Mouse (Mus musculus) retina, postnatal 7 days (tissue): ENCODE measurements around the gene Mettl8.

ENCODE experiments used
- DNase-seq: peaks from one replicate; pipeline ENCODE4 v3.0.0-alpha.2; 2012; ENCODE audit warnings: low read depth, low spot score

The Mettl8 gene

DNA sequence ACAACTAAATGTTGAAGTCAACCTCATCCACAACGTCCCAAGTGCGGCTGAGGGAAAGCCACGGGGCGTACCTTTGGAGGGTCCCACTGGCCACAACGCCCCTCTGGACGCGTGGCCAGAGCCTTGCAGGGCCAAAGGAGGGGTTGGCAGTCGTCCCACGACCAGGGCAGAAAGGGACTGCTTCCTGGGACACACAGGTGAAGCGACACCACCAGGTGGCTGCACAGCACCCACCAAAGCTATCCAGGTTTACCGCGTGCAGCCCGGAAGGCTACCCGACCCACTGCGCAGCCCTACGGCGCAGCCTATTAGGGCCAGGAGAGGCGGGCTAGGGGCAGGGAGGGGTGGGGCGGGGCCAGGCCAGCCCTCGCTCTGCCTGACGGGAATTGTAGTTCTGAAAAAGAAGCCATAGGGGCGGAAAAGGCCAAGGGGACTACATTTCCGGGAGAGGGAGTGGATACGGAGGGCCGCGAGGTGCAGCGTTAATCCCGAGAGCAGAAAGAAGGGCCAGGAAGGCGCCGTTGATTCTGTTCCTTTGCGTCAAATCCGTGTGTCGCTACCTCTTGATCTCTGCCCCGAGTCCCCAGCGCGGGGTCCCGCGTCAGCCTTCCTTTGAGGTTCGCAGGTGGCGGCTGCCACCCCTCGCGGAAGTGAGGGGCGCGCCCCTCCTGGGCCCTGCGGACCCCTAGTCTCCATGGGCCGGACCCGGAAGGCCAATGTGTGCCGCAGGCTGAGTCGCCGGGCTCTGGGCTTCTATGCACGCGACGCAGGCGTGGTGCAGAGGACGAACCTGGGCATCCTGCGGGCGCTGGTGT lies at the start of gene Mettl8, which contains the start of gene Dcaf17:
Gene Mettl8, minus strand, starts transcription at position 284 of the 815 bp plus-strand sequence.
Gene Dcaf17, plus strand, starts transcription at position 29 of the 815 bp plus-strand sequence.
- DNase-seq = peak; percentile 95

DNA sequence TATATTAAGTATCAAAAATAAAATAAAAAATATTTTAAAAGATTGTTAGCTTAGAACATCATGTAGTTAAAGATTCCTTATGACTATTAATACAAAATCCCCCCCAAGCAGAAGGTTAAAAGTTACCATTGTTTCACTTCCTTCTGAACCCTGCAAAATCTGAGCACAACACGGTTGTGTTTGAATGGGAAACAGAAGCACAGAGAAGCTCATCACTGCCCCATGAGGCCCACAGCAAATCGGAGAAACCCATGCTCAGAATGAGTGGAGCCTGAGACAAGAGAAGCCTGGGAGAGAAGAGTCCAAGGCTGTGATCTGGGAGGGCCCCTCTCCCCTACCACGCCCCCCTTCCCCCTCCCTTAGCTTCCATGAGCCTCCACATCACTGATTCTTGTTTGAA lies 49.3 kb upstream of the Mettl8 start:
- DNase-seq = no peak

DNA sequence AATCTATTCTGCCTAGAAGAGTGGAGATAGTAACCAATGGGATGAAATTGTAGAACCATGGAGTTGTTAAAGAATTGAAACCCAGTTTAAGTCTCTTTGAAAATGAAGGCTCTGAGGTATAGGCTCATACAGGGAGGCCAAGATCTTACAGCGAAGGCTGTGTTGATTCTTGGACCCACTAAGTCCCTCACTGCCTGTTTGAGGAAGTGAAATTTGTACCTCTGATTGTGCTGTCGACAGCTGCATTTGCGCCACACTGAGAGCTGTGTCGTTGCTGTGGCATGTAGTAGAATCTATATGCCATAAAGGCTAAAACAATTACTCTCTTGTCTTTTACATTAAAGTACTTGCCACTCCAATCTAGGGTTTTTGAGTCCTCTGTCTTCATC lies 47.9 kb upstream of the Mettl8 start:
- DNase-seq = no peak

DNA sequence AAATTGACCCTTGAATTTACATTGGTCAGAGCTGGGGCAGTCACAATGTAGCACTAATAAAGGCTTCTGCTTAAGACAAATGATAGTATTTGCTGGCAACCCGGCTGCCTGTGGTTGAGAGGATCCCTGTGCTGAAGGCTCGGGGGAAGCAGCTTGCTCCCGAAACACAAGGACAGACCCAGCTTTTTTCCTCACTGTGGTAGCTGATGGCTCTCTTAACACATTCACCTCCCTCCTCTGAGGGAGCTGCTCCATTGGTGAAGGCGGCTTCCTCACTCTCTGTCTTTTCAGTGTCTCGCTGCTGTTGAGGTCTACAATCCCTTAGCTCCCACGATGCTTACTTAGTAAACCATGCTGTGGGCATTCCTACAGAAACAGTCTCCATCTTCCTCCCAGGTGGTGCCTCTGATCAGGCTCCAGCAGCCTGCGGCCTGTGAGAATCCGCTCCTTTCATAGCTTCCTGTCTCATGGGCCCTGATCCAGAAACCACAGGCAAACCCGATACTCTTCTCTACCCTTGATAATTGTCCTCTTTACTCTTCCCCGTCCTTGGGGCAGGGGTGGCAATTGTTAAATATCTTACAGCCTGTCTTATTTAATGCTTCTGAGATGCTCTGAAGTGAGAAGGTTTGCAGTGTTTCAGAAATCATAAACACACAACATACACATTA lies 47.4 kb upstream of the Mettl8 start:
- no peak for DNase-seq

DNA sequence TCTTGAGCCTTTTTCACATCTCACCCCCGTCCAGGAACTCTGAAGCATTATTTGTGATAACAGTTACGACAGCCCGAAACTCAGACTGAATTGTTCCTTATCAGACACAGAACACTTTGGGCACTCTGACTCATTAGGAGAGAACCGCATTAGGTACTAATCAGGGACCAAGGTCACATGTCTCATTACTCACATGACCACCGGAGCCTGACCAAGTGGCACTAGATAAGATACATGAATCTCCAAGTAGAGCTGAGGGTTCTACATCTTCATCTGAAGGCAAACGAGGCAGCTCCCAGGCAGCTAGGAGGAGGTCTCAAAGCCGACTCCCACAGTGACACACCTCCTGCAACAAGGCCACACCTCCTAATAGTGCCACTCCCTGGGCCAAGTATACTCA lies 40.8 kb upstream of the Mettl8 start:
- DNase-seq = no peak

DNA sequence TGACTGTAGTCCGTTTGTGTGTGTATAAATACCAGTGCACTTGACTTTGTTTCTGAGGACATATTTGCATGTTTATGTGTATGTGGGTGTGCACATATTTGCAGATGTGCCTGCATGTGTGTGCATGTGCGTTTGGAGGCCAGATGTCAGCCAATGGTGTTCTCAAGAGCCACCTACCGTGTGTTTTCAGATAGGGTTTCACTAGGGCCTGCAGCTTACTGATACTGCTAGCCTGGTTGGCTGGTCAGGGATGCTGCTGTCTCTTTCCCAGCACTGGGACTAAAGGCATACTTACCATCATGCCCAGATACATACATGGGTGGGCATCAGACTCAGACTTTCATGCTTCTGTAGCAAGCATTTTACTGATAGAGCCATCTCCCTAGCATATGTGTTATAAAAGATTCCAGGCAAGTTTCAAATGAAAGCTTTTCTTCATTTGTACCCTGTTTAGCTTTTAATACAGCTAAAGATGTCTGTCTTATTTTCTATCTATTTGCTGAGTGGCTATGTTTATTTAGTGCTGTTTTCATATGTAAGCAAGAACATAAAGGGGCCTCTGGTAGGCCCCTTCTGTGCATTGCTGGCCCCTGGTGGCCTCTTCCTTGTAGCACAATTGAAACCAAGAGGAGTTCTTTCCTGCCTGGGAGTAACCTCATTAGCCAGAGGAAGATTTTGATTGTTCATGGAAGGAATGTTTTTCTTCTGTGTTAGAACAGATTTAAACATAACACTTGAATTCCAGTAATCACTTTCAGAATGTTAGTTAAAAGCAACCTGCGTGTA lies 35.5 kb upstream of the Mettl8 start:
- no peak for DNase-seq

DNA sequence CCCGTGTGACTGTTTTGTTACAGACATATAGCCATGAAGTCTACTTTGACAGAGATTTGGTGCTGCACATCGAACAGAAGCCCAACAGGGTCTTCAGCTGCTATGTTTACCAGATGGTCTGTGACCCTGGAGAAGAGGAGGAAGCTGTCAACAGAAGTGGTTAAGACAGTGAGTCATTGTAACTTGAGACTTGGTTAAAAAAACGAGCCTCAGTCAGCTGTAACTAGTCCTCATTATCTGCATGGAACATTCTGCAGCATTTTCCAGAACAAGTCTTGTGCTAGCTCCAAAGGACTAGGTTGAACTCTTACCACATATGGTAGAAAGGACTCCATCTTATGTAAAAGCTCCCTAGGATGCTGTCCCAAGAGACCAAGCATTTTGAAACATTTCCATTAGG lies 34.4 kb upstream of the Mettl8 start:
- DNase-seq = no peak

DNA sequence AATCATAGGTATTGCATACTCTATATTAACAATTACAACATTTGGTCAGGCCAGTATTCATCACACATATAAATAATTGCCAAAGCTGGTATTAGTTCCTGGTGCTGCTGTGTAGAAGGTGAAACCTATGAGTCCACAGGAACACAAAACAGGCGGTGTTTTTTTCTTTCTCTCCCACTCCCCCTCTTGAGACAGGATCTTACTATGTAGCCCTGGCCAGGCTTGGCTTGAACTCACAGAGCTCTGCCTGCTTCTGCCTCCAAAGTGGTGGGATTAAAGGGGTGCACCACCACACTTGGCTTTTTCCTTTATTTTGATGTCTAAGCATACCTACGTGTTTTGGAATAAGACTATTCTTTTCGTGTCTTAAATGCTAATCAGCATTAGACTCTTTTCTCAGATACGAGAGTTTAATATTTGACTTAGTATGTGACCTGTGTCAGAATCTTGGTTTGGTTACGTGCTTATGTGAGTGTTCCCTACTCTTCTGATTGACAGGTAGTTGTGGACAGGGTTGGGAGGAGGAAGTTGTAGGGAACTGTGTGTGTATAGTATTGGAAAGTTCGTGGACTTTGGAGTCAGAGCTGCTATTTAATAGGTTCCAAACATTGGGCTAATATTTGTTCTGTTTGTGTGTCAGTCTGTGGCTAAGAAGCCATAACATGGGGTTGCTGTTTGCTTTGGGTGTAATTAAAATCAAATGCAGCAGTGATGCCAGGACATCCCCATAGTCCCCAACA lies 28.2 kb upstream of the Mettl8 start:
- DNase-seq = no peak

DNA sequence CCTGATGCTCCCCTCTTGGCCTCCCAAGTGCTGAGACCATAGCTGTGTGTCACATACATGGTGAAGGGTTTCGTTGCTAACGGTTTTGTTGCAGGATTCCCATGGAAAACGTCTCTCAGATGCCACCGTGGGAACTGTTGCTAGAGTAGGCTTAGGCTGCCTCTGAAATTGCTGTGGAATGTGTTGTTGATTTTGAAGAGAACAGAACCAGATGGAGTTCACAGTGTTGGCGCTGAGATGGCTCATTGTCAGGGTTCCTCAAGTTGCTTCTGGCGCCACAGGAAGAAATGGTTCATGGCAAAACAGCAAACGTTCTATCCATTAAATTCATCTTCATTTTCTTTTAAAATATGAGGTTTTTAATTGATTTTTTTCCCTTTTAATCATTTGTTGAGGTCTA lies 27.0 kb upstream of the Mettl8 start:
- no peak for DNase-seq

DNA sequence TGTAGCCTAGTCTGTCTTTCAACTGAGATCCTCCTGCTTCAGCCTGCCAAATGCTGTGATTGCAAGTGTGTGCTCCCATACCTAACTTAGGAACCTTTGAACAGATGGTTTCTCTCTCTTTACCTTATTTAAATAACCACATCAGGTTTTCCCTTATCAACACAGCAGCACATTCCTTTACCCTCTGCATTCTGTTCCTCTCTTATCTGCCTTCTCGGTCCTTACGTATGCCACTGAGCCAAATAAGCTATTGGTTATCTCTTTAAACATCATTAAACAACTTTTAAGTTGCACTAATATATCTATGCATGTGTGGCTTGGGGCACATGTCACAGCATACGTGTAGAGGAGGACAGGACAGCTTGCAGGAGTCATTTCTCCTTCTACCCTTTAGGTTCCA lies 18.4 kb upstream of the Mettl8 start:
- DNase-seq = no peak

DNA sequence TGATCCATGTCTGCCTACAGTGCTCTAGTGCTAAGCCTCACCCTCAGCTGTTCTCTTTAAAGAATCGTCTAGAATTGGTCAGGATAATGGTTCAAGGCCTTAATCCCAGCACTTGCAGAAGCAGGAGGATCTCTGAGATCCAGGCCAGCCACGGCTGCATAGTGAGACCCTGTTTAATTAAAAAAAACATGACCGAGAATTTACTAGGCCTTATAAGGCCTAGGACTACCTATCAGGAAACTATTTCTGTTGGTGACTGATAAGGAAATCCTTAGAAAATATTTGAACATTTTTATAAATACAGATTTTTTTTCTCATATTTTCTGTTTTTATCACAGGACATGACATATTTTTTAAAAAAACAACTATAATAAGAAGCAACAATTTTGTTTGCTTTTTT lies 17.9 kb upstream of the Mettl8 start:
- DNase-seq = no peak

DNA sequence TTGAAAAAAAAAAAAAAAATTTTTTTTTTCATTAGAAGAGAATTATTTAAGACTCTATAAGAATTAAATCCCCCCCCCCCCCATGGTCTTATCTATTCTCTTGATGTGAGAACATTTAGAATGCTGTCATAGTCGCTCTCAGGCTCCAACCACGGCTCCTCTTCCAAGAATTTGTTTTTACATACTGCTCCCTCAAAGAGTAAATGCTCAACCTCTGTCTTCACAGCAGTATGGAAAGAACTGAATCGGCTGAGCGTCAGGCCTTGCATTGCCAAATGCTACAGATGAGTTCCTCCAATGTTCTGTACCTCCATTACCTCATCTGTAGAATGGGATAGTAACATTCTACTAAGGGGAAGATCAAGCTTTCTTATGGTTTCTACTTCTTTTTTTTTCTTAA lies 16.2 kb upstream of the Mettl8 start:
- DNase-seq = no peak

DNA sequence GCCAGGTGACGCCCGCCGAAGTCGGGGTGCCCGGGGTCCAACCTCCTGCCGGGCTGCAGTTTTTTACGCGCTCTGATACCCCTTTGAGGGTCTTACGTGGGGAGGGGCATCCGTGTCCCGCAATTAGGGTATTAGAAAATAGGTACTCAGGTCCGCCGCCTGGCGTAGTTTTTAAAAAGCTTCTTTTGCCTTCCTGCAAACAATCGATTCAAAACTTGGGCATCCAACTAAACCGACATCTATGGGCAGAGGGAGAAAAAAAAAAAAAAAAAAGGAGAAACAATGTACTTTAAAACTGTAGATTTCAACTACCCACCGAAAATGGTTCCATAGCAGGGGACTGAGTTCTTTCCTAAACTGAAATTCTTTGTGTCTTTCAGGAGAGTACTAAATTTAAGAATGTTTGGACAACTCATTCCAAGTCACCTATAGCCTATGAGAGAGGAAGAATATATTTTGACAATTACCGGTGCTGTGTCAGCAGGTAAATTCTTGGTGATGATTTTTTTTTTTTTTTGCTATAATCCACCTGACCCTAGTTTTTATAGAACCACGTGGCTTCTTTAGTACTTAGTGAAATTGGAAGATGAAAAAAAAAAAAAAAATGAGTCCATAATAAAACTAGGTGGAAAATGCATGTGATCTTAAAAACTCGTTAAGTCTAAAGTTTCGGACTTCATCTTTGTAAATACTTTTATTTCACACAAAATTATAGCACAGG lies 892 bp upstream of the Mettl8 start:
- DNase-seq = no peak

DNA sequence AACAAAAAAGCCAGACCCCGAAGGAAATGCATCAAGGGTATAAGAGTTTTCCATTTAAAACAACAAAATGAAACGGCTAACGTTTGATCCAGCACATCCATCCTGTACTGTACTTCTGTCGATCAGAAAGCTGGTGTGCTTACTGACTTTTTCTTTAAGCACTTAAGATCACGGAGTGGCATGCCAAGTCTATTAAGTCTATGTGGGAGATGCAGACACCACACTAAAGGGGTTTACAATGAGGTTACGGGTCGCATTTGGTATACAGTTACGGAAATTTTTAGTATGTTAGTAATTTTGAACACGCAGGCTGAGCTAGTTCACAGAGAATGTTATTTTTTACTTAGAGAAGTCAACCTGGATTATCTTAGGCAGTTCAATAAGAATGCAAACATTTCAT lies 667 bp downstream of the Mettl8 start:
- no peak for DNase-seq

DNA sequence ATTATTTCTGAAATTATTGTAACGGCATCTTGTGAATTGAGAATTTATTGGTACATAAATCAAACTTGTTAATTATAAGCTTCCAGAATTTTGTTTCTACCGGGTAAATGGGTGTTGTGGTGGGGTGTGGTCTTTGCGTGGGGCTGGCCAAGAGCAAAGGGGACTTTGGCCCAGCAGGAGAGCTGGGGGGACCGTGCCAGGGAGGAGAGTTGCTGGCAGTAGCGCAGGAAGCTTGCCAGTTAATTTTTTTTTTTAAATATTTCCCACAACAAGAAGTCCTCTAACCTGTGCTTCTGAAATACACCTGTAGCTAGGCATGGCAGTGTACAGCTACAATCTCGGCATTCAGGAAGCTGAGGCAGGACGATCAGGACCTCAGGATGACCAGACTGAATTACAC lies 4.9 kb downstream of the Mettl8 start:
- DNase-seq = no peak

DNA sequence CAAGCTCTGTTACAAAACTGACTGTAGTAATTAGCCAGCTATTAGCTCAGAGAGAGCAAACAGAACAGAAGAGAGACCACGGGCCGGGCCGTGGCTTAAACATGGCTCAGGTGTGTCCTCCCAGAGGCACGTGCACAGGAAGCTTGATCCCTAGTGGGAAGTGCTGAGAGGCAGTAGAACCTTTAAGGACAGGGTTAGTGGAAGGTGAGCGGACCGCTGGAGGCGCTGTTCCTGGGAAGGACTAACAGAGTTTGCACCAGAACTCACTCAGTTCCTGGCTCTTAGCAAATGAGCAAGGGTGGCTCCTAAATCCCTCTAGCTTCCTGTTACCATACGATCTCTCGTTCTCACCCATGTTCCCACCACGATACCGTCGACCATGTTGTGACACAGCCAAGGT lies 6.5 kb downstream of the Mettl8 start:
- DNase-seq = no peak

DNA sequence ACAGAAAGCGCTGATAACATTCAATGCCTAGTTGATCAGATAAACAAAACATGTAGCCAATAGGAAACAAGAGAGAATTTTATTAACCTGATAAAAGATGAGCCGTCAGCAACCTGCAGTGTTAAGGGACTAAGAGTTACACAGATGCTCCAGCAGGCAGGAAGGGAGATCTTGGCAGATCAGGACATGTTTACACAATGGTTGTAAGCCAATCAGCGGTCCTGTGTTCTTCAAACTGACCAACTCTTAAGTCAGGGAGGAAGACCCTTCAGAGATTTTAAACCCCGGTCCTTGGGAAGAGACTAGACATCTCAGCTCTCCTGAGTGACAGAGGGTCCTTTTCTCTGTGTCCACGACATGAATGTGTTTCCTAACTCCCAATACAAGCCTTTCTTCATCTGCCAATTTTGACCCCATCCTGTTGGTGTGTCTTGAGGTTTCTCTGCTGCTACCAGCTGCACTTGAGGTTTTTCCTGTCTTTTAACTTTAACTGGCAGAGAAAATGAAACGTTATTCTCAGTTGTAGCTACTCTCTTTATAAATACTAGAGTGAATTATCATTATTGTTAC lies 8.5 kb downstream of the Mettl8 start:
- no peak for DNase-seq

DNA sequence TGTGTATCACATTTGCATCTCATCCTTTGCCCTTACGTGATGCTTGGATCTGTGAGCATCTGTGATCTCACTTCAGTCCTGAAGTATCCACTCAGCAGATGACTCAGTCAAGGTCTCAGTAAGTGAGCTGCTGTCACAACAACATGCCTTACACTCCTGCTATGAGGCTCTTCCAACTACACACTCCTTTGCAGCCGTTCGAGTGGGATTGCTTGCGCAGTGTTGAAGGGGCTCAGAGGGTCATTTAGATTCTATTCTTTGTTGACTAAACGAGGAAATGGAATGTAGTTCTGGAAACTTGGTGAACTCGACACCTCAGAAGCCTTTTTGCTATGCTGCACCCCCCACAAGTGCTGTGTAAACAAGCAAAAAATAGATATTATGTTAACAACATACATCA lies 9.2 kb downstream of the Mettl8 start:
- no peak for DNase-seq

DNA sequence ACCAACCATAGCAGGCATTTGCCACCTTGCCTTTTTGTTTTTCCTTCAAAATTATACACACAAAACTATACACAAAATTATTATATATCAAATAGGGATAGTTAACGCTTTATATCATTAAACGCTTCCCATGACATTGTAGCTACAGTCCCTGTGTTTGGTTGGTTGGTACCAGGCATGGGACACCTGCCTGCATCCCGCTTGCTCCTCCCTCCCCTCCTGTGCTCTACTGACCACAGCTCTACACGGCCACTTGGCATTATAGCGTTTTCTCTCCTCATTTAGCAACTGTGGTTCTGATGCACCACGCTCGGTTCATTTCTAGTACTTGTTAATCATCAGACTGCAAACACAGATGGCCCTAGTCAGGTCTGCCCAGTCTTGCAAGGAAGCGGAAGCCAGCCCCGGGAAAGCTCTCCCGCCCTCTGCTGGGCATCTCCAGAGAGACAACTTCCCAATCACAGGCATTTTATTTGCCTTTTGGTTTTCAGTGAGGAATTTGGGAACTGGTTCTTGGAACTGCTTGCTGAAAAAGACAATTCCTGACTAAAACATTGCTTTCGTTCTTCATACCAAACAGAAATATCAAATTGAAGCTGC lies 15.8 kb downstream of the Mettl8 start:
- DNase-seq = peak; percentile 48

DNA sequence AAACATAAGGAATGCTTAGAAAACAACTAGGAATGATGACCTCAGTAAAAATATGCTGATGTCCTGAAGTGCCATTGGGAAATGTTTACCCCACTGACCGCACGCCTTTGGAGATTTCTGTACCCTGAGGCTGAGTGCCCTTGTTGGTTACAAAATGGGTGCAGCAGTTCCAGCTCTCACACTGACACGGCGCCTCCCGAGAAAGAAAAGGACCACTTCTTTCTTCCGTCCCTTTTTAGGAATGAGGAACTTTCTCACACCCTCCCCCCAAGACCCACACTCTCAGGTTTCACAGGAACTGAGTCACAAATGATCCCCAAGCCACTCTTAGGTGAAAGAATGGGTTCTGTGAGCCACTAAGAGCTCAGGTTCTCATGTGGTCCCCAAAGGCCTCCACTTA lies 17.9 kb downstream of the Mettl8 start:
- no peak for DNase-seq
